Mouse (Mus musculus) testis, adult 2 months (tissue): ENCODE results near the gene Rab37. TPM values are rescaled to one million over a fixed set of nuclear protein-coding genes. Genes with fewer than 3 reads are reported as not detected.

Experiments
- H3K27ac ChIP-seq: fragments of 200-500 bp; 2 replicates; pipeline ENCODE4 v1.5.1; 2012; ENCODE audit warnings: low read depth, low read length; ENCODE audit not compliant: control insufficient read depth, insufficient read depth
- H3K27me3 ChIP-seq: fragments of 200-500 bp; 2 replicates; pipeline ENCODE4 v1.6.1; 2012; ENCODE audit warnings: mild to moderate bottlenecking, low read length, moderate library complexity; ENCODE audit not compliant: control insufficient read depth, insufficient read depth
- H3K36me3 ChIP-seq: fragments of 200-500 bp; 2 replicates; pipeline ENCODE4 v1.6.1; 2012; ENCODE audit warnings: mild to moderate bottlenecking, low read length; ENCODE audit not compliant: control insufficient read depth, insufficient read depth
- H3K4me1 ChIP-seq: fragments of 200-500 bp; 2 replicates; pipeline ENCODE4 v1.6.1; 2012; ENCODE audit warnings: low read length; ENCODE audit not compliant: control insufficient read depth, insufficient read depth
- H3K4me3 ChIP-seq: fragments of 200-500 bp; 2 replicates; pipeline ENCODE4 v1.5.1; 2012; ENCODE audit warnings: low read depth, mild to moderate bottlenecking, low read length, moderate library complexity, mixed read lengths; ENCODE audit not compliant: control insufficient read depth
- CTCF ChIP-seq: fragments of 200-500 bp; IDR thresholded peaks from 2 replicates; pipeline ENCODE4 v1.5.1; 2012; ENCODE audit warnings: low read depth, mild to moderate bottlenecking, inconsistent platforms, low read length, moderate library complexity; ENCODE audit not compliant: control insufficient read depth, insufficient read depth, insufficient replicate concordance
- POLR2A ChIP-seq: fragments of 200-500 bp; IDR thresholded peaks from 2 replicates; pipeline ENCODE4 v1.6.1; 2012; ENCODE audit warnings: low read depth, mild to moderate bottlenecking, inconsistent platforms, low read length, moderate library complexity; ENCODE audit not compliant: control insufficient read depth
- polyA plus RNA-seq: library from polyadenylated mRNA; depleted of rRNA; stranded (reverse); fragments of >200 nt; gene quantifications from 2 replicates; pipeline ENCODE4 v1.2.3, GENCODE M21; 2012

The Rab37 gene
- polyA plus RNA-seq, 1 experiment: not detected

- no peaks in the 10 kb centered on the region for H3K36me3 ChIP-seq
- TF ChIP-seq CTCF (no peak), POLR2A (no peak)
- H3K27ac ChIP-seq: no peak overlapping the region
- no peak overlapping the region for H3K4me3 ChIP-seq
- no peaks in the 10 kb centered on the region for H3K27me3 ChIP-seq
- H3K4me1 ChIP-seq: peaks cover 4% of the 10 kb centered on the region; the same call in 1 of the 2 replicates
Observed at GRCm38 (mm10) chr11:115172825-115173287, 81.6 kb downstream of the Rab37 start.

DNA sequence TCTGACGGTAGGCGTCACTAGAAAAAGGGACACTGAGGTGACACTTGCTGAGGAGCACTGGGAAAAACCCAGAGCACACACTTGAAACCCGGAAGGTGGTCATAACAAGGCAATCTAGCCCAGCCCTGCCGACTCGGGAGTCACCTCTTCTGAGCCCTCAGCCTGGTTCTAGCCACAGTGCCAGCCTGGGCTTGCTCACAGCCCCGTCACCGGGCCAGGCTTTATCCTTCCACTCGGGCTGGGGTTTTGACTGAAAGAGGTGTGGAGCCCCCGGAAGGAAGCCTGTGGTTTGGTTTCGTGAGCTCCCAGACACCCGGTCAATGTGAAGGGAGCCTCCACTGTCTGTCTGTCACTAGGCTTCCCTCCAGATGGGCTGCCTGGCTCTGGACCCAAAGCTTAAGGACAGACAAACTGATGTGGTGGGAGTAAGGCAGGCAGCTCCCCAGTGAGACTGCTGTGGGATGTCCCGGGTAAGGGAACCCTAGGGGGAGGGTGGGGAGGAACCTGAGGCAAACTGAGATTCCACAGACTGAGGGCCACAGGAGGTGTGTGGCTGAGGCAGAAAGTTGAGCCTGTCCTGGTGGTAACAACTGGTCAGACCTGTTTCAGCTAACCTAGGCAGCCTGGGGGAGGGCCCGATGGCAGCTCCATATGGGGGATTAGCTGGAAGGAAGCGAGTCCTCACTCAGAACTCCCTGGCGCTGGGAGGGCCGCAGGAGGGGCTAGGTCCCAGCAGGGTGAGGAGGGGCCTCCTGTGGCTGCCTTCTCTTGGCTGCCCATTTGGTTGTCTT is 82.5 kb downstream of the Rab37 start:
- H3K27me3 ChIP-seq: no peaks in the 10 kb centered on the region
- no peaks in the 10 kb centered on the region for H3K36me3 ChIP-seq
- no peak overlapping the region for H3K4me3 ChIP-seq
- no peak overlapping the region for H3K27ac ChIP-seq
- H3K4me1 ChIP-seq: peaks cover 4% of the 10 kb centered on the region; the same call in 1 of the 2 replicates
- TF ChIP-seq CTCF (no peak), POLR2A (no peak)

DNA sequence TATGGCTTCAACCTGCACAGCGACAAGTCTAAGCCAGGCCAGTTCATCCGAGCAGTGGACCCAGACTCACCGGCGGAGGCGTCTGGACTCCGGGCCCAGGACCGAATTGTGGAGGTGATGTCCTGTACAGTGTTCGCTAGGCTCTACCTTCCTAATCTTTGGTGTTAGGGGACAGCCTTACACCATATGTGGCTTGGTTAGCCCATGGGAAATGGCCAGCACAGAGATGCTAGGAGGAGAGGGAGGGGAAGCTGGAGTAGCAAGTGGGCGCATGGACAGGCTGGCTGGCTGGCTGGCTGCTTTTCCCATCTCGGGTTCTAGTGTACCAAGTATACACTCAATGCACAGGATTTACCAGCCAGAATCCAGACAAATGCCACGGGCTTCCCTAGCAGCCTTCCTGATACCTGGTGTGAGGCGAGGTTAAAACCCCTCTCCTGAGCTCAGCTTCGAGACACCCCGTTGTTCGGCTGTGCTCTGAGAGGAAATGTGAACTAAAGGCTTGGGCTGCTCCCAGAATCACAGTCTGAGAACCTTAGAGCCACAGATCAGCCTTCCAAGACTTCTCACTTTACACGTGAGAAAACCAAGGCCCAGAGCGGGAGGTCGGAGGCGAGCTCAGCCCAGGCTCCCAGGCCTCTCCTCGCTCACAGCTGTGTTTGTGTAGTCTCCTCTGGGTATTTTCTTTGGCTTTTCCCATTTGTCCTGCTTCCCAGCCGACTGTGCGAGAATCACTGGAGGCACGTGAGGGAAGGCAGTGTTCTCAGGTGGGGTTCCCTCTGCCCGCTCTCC is 85.4 kb downstream of the Rab37 start:
- Histone ChIP-seq H3K36me3 (no peaks in the 10 kb centered on the region), H3K4me1 (peaks cover 4% of the 10 kb centered on the region; the same call in 1 of the 2 replicates), H3K27ac (no peak overlapping the region), H3K4me3 (no peak overlapping the region), H3K27me3 (no peaks in the 10 kb centered on the region)
- no peak for TF ChIP-seq POLR2A
- no peak for TF ChIP-seq CTCF

GRCm38 (mm10) chr11:115177559-115178195 is 86.4 kb downstream of the Rab37 start:
- Histone ChIP-seq H3K36me3 (no peaks in the 10 kb centered on the region), H3K27ac (no peak overlapping the region), H3K4me3 (no peak overlapping the region), H3K27me3 (no peaks in the 10 kb centered on the region), H3K4me1 (peaks cover 4% of the 10 kb centered on the region; the same call in 1 of the 2 replicates)
- no peak for TF ChIP-seq POLR2A
- TF ChIP-seq CTCF: no peak

- H3K4me1 ChIP-seq: peaks cover 2% of the 10 kb centered on the region; the same call in 1 of the 2 replicates
- no peaks in the 10 kb centered on the region for H3K27me3 ChIP-seq
- H3K4me3 ChIP-seq: no peak overlapping the region
- H3K27ac ChIP-seq: no peak overlapping the region
- no peaks in the 10 kb centered on the region; the same call in none of the 2 replicates for H3K36me3 ChIP-seq
- TF ChIP-seq CTCF: no peak
- TF ChIP-seq POLR2A: no peak
Observed at GRCm38 (mm10) chr11:115178766-115179165, 87.5 kb downstream of the Rab37 start.

GRCm38 (mm10) chr11:115179191-115179590 is 88.0 kb downstream of the Rab37 start:
- Histone ChIP-seq H3K27me3 (no peaks in the 10 kb centered on the region), H3K36me3 (no peaks in the 10 kb centered on the region; the same call in none of the 2 replicates), H3K4me3 (no peak overlapping the region), H3K4me1 (peaks cover 2% of the 10 kb centered on the region; the same call in 1 of the 2 replicates), H3K27ac (no peak overlapping the region)
- TF ChIP-seq POLR2A (no peak), CTCF (no peak)
